15 mouse cellular contexts compared by ENCODE assay signal in genomic region chr10:96948871-96949270, GRCm38 (mm10).
A peak's percentile ranks its signal among the peaks of the same experiment; 100 is the strongest.
DNase-seq lines count a peak whose midpoint lies in the region; ATAC-seq and TF ChIP-seq lines count a peak whose summit lies in the region.
"Had no signal": no experiment of that assay in that cellular context is flagged by ENCODE, and none has a peak within 500 bp of the region (broad histone marks: within the 10 kb centered on the region; RNA-seq: fewer than 3 reads in every experiment).

No protein-coding gene starts in this region.

- no peaks in the 10 kb centered on the region for H3K4me1 ChIP-seq in kidney, adult 2 months (ENCODE audit: control insufficient read depth, insufficient read depth, low read length)
- no peaks in the 10 kb centered on the region for H3K4me1 ChIP-seq in kidney, embryonic 14.5 days (ENCODE audit: control insufficient read depth, insufficient read depth, low read length)
- no peaks in the 10 kb centered on the region for H3K4me1 ChIP-seq in forebrain, postnatal 0 days (ENCODE audit: insufficient read depth)
- H3K4me1 ChIP-seq: limb, embryonic 13.5 days; midbrain, embryonic 12.5 days had no signal

- H3K27ac ChIP-seq in kidney, adult 2 months (ENCODE audit: insufficient read depth, low read depth, low read length): no peak overlapping the region
- H3K27ac ChIP-seq in kidney, embryonic 14.5 days (ENCODE audit: low read depth, low read length): no peak overlapping the region
- H3K27ac ChIP-seq in forebrain, postnatal 0 days (ENCODE audit: low read depth, low read length): no peak overlapping the region
- H3K27ac ChIP-seq: hindbrain, postnatal 0 days; limb, embryonic 13.5 days; midbrain, embryonic 12.5 days had no signal

- TF ChIP-seq POLR2A in kidney, adult 2 months (IDR thresholded peaks at IDR 0.05; ENCODE audit: low read depth, low read length): no peak

- peak; percentile 10 for DNase-seq in kidney, adult 2 months
- DNase-seq in NIH3T3 (ENCODE audit: low read depth): peak; percentile 64
- peak; percentile 14 for DNase-seq in fibroblast of lung, adult 2 months (ENCODE audit: low read depth)
- peak; percentile 59 for DNase-seq in lung, postnatal 36 days
- DNase-seq in urinary bladder, postnatal 10 days (ENCODE audit: low spot score): no peak
- no peak for DNase-seq in forebrain, postnatal 0 days
- DNase-seq: adrenal gland, postnatal 10 days; cerebellum, adult 9-10 months; kidney, adult 8-10 months had no signal

- H3K27me3 ChIP-seq in kidney, adult 2 months (replicated peaks; ENCODE audit: control insufficient read depth, insufficient read depth, low read length): no peaks in the 10 kb centered on the region
- H3K27me3 ChIP-seq in kidney, embryonic 14.5 days (ENCODE audit: control insufficient read depth, insufficient read depth, low read length): no peaks in the 10 kb centered on the region
- no peaks in the 10 kb centered on the region for H3K27me3 ChIP-seq in forebrain, postnatal 0 days (ENCODE audit: insufficient read depth, low read length)
- H3K27me3 ChIP-seq: limb, embryonic 13.5 days; midbrain, embryonic 12.5 days had no signal

- no peak overlapping the region for H3K9ac ChIP-seq in kidney, embryonic 14.5 days (ENCODE audit: low read depth, low read length)
- no peak overlapping the region for H3K9ac ChIP-seq in forebrain, postnatal 0 days
- H3K9ac ChIP-seq: limb, embryonic 13.5 days; midbrain, embryonic 12.5 days had no signal

- ATAC-seq in kidney, embryonic 14.5 days (ENCODE audit: low FRiP score, low TSS enrichment): no peak
- ATAC-seq in forebrain, postnatal 0 days: no peak
- ATAC-seq: CD4-positive, CD25-positive, alpha-beta regulatory T cell, adult 4 months; hindbrain, postnatal 0 days had no signal

- no peaks in the 10 kb centered on the region for H3K9me3 ChIP-seq in kidney, embryonic 14.5 days (ENCODE audit: control insufficient read depth, low read length)
- no peaks in the 10 kb centered on the region for H3K9me3 ChIP-seq in forebrain, postnatal 0 days (ENCODE audit: low read length)
- H3K9me3 ChIP-seq: limb, embryonic 13.5 days; midbrain, embryonic 12.5 days had no signal

- H3K36me3 ChIP-seq in kidney, adult 2 months (ENCODE audit: control insufficient read depth, insufficient read depth, low read length): no peaks in the 10 kb centered on the region
- no peaks in the 10 kb centered on the region for H3K36me3 ChIP-seq in kidney, embryonic 14.5 days (ENCODE audit: control insufficient read depth, insufficient read depth, low read length)
- no peaks in the 10 kb centered on the region for H3K36me3 ChIP-seq in forebrain, postnatal 0 days (ENCODE audit: insufficient read depth)
- H3K36me3 ChIP-seq: limb, embryonic 13.5 days; midbrain, embryonic 12.5 days had no signal

- WGBS in kidney, adult 2 months: 59% methylated on average over 2 of the region's 2 CpGs
- 69% methylated on average over 2 of the region's 2 CpGs for WGBS in kidney, embryonic 14.5 days
- WGBS in forebrain, postnatal 0 days: 39% methylated on average over 2 of the region's 2 CpGs

- H3K4me3 ChIP-seq in kidney, adult 2 months (ENCODE audit: insufficient read depth, low read depth, low read length): no peak overlapping the region
- H3K4me3 ChIP-seq in kidney, embryonic 14.5 days (ENCODE audit: low read length): no peak overlapping the region
- H3K4me3 ChIP-seq in forebrain, postnatal 0 days (ENCODE audit: low read depth, low read length): no peak overlapping the region
- H3K4me3 ChIP-seq: erythroblast, embryonic 14.5 days; limb, embryonic 13.5 days; midbrain, embryonic 12.5 days had no signal

- TF ChIP-seq CTCF in kidney, adult 2 months (conservative IDR thresholded peaks at IDR 0.05; ENCODE audit: insufficient read depth, insufficient read length, low read depth, low read length): no peak
- no peak for TF ChIP-seq CTCF in forebrain, postnatal 0 days (IDR thresholded peaks at IDR 0.05; ENCODE audit: low read depth)

- no peak overlapping the region for H3K4me2 ChIP-seq in kidney, embryonic 14.5 days (replicated peaks; ENCODE audit: low read depth, low read length)
- H3K4me2 ChIP-seq in forebrain, postnatal 0 days (ENCODE audit: low read depth): no peak overlapping the region
- H3K4me2 ChIP-seq: limb, embryonic 13.5 days; midbrain, embryonic 12.5 days had no signal

Comparison
In these comparisons a context has a peak if more than half of its experiments do, and no peak if none do; other contexts are left out.
1. DNase-seq: peak in kidney, adult 2 months (single experiment), NIH3T3 (single experiment), fibroblast of lung, adult 2 months (single experiment) and lung, postnatal 36 days (single experiment); none in urinary bladder, postnatal 10 days (single experiment) and forebrain, postnatal 0 days (single experiment).